Mouse (Mus musculus) brain, embryonic 14.5 days (tissue): ENCODE measurements at regions not wholly inside any gene's neighbourhood (a gene's known extent, or its start where the extent isn't known, plus 50 kb on each side); places are given as distances from the start of the nearest gene placed in this dataset.

Experiments
- DNase-seq: peaks from one replicate; pipeline ENCODE4 v3.0.0-alpha.2; 2011; ENCODE audit warnings: low read depth
- CTCF ChIP-seq: fragments of 200-500 bp; IDR thresholded peaks from 2 replicates; pipeline ENCODE4 v1.5.1; 2012; ENCODE audit warnings: inconsistent platforms, mild to moderate bottlenecking, moderate library complexity, borderline replicate concordance; ENCODE audit not compliant: insufficient read depth, insufficient read length; ENCODE audit errors: extremely low read depth
- POLR2A ChIP-seq: fragments of 200-500 bp; IDR thresholded peaks from 2 replicates; pipeline ENCODE4 v1.6.1; 2012; ENCODE audit warnings: mild to moderate bottlenecking, inconsistent platforms, borderline replicate concordance; ENCODE audit not compliant: poor library complexity, insufficient read depth, insufficient read length, severe bottlenecking; ENCODE audit errors: extremely low read depth

- peak; percentile 13 for DNase-seq
- TF ChIP-seq POLR2A: no peak
- TF ChIP-seq CTCF: no peak
Measured at GRCm38 (mm10) chr2:138123331-138123730, 133.0 kb upstream of the Btbd3 start.

GRCm38 (mm10) chr2:138120868-138121267 is 135.5 kb upstream of the Btbd3 start:
- TF ChIP-seq POLR2A (no peak), CTCF (no peak)
- peak; percentile 47 for DNase-seq

GRCm38 (mm10) chr2:138120131-138120530 is 136.2 kb upstream of the Btbd3 start:
- DNase-seq: peak; percentile 29
- no peak for TF ChIP-seq POLR2A

GRCm38 (mm10) chr2:138099777-138100176 is 156.6 kb upstream of the Btbd3 start:
- DNase-seq: no peak
- TF ChIP-seq CTCF (no peak), POLR2A (no peak)

GRCm38 (mm10) chr2:138085390-138085789 is 171.0 kb upstream of the Btbd3 start:
- peak; percentile 80 for DNase-seq

GRCm38 (mm10) chr2:138084564-138085283 is 171.6 kb upstream of the Btbd3 start:
- no peak for DNase-seq
- TF ChIP-seq POLR2A (no peak), CTCF (no peak)

More at GRCm38 (mm10) chr2:138085390-138085789, 171.0 kb upstream of the Btbd3 start:
- TF ChIP-seq CTCF (no peak), POLR2A (no peak)

- TF ChIP-seq POLR2A (no peak), CTCF (no peak)
- no peak for DNase-seq
Measured at GRCm38 (mm10) chr2:138074020-138074613, 182.2 kb upstream of the Btbd3 start.

GRCm38 (mm10) chr2:138072165-138072728 is 184.1 kb upstream of the Btbd3 start:
- TF ChIP-seq POLR2A (no peak), CTCF (no peak)
- DNase-seq: peak; percentile 39

- TF ChIP-seq CTCF: no peak
- no peak for TF ChIP-seq POLR2A
- DNase-seq: no peak
Measured at GRCm38 (mm10) chr2:138053081-138053480, 203.3 kb upstream of the Btbd3 start.

GRCm38 (mm10) chr2:138048341-138048740 is 208.0 kb upstream of the Btbd3 start:
- DNase-seq: no peak
- no peak for TF ChIP-seq POLR2A
- no peak for TF ChIP-seq CTCF

GRCm38 (mm10) chr2:138047781-138048201 is 208.6 kb upstream of the Btbd3 start:
- no peak for TF ChIP-seq POLR2A
- no peak for TF ChIP-seq CTCF
- DNase-seq: peak; percentile 68
